Mouse (Mus musculus): ENCODE data around the gene Crtc2.

The Crtc2 gene

GRCm38 (mm10) chr3:90294651-90295050 lies 40.7 kb downstream of the Crtc2 start:
- ChIA-PET CTCF (no interaction called here), POLR2A (interaction anchor here in 3 of 4 experiments (0.5 to 3.8 kb wide), 19 partner anchors 15 to 1184 kb away, joined by 3 to 33 read pairs (median 4); partner anchors contain the start of genes Rab13 (in 2 of the 3), Rps27 (in 2 of the 3), Dennd4b (in 1 of the 3) and Jtb (in 1 of the 3))

- POLR2A ChIA-PET = interaction anchor here in 3 of 4 experiments (0.6 to 3.0 kb wide), 8 partner anchors 8 to 159 kb away, joined by 3 to 11 read pairs (median 4); partner anchors contain the start of gene Gatad2b (in 1 of the 3)
- CTCF ChIA-PET = interaction anchor here in 1 of 4 experiments (1.2 kb wide), 1 partner anchor 68 kb away, joined by 4 read pairs; no protein-coding TSS in a partner anchor
Observed at GRCm38 (mm10) chr3:90305801-90306200, 51.8 kb downstream of the Crtc2 start.

GRCm38 (mm10) chr3:90309589-90309988 lies 55.6 kb downstream of the Crtc2 start:
- ChIA-PET POLR2A (interaction anchor here in 3 of 4 experiments (0.5 to 1.8 kb wide), 10 partner anchors 8 to 204 kb away, joined by 3 to 14 read pairs (median 3); partner anchors contain the start of gene Gatad2b (in 2 of the 3)), CTCF (interaction anchor here in 1 of 4 experiments (0.6 kb wide), 1 partner anchor 506 kb away, joined by 5 read pairs; no protein-coding TSS in a partner anchor)

GRCm38 (mm10) chr3:90313367-90313766 lies 59.4 kb downstream of the Crtc2 start:
- CTCF ChIA-PET = interaction anchor here (0.5 to 2.6 kb wide), 22 partner anchors 8 to 1565 kb away, joined by 3 to 7 read pairs (median 3); partner anchors contain the start of gene Gatad2b (in 1 of the 4)
- POLR2A ChIA-PET = interaction anchor here in 3 of 4 experiments (0.6 to 2.5 kb wide), 32 partner anchors 7 to 1798 kb away, joined by 3 to 11 read pairs (median 4); partner anchors contain the start of genes Rab13 (in 2 of the 3), Rps27 (in 2 of the 3), Gatad2b (in 1 of the 3) and Jtb (in 1 of the 3)

Data from embryonic stem cell, embryonic (primary cell).